Mouse (Mus musculus) midbrain, postnatal 0 days (tissue): ENCODE results near the gene Apoc2. TPM values are rescaled to one million over a fixed set of nuclear protein-coding genes. Genes with fewer than 3 reads are reported as not detected.

ENCODE experiments used
- ATAC-seq: fragments of 200-750 bp; cut with Nextera tagmentation; 2 replicates; pipeline ENCODE4 v1.8.0; 2017; ENCODE audit warnings: moderate number of reproducible peaks, mild to moderate bottlenecking, moderate TSS enrichment, moderate library complexity; ENCODE audit not compliant: low FRiP score
- DNase-seq: peaks from one replicate; pipeline ENCODE4 v3.0.0-alpha.2; 2015; ENCODE audit warnings: low spot score
- H3K27ac ChIP-seq: fragments of 300-500 bp; sonication (generic); 2 replicates; pipeline ENCODE4 v1.5.1; 2014; ENCODE audit warnings: low read depth, mild to moderate bottlenecking, low read length, mixed read lengths
- H3K27me3 ChIP-seq: fragments of 300-500 bp; sonication (generic); 2 replicates; pipeline ENCODE4 v1.6.1; 2014; ENCODE audit warnings: low read length, control low read depth, mixed read lengths; ENCODE audit not compliant: insufficient read depth
- H3K36me3 ChIP-seq: fragments of 300-500 bp; sonication (generic); 2 replicates; pipeline ENCODE4 v1.6.1; 2014; ENCODE audit warnings: low read length, control low read depth, mixed read lengths; ENCODE audit not compliant: insufficient read depth
- H3K4me1 ChIP-seq: fragments of 300-500 bp; sonication (generic); 2 replicates; pipeline ENCODE4 v1.6.1; 2014; ENCODE audit warnings: mild to moderate bottlenecking, control low read depth, antibody characterized with exemption, low read length, mixed read lengths; ENCODE audit not compliant: insufficient read depth
- H3K4me2 ChIP-seq: fragments of 300-500 bp; sonication (generic); 2 replicates; pipeline ENCODE4 v1.6.1; 2014; ENCODE audit warnings: low read depth, mild to moderate bottlenecking, low read length, mixed read lengths; ENCODE audit not compliant: poor library complexity, severe bottlenecking
- H3K4me3 ChIP-seq: fragments of 300-500 bp; sonication (generic); 2 replicates; pipeline ENCODE4 v1.5.1; 2014; ENCODE audit warnings: low read depth, mild to moderate bottlenecking, low read length, moderate library complexity
- H3K9ac ChIP-seq: fragments of 300-500 bp; sonication (generic); replicated peaks from 2 replicates; pipeline ENCODE4 v1.6.1; 2014; ENCODE audit warnings: mild to moderate bottlenecking, low read length, moderate library complexity, mixed read lengths; ENCODE audit not compliant: poor library complexity, severe bottlenecking
- H3K9me3 ChIP-seq: fragments of 300-500 bp; sonication (generic); 2 replicates; pipeline ENCODE4 v1.6.1; 2016; ENCODE audit warnings: low read length, control low read depth
- CTCF ChIP-seq: IDR thresholded peaks from 2 replicates; pipeline ENCODE4 v1.5.1; 2016; ENCODE audit warnings: antibody characterized with exemption, mild to moderate bottlenecking
- WGBS: fragments of 180-500 bp; shearing (Covaris S2); extraction: QIAGEN DNeasy Blood & Tissue Kit; methylation state at CpG from one replicate; pipeline ENCODE4 v1.1.7; 2014; 5-methylcytosine and 5-hydroxymethylcytosine counted together
- polyA plus RNA-seq: library from polyadenylated mRNA; unstranded; fragments of >200 nt; fragmentation: Nextera tagmentation; extraction: Ambion mirVana; gene quantifications from 2 replicates; pipeline ENCODE4 v1.2.1, GENCODE M21; 2015
- total RNA-seq: library from RNA; depleted of rRNA; stranded (reverse); fragments of >200 nt; gene quantifications from 2 replicates; pipeline ENCODE4 v1.2.3, GENCODE M21; 2014

Gene Apoc2
- total and polyA plus RNA-seq, 2 experiments from 2014 or later = 0.30 TPM; not detected in 1

DNA sequence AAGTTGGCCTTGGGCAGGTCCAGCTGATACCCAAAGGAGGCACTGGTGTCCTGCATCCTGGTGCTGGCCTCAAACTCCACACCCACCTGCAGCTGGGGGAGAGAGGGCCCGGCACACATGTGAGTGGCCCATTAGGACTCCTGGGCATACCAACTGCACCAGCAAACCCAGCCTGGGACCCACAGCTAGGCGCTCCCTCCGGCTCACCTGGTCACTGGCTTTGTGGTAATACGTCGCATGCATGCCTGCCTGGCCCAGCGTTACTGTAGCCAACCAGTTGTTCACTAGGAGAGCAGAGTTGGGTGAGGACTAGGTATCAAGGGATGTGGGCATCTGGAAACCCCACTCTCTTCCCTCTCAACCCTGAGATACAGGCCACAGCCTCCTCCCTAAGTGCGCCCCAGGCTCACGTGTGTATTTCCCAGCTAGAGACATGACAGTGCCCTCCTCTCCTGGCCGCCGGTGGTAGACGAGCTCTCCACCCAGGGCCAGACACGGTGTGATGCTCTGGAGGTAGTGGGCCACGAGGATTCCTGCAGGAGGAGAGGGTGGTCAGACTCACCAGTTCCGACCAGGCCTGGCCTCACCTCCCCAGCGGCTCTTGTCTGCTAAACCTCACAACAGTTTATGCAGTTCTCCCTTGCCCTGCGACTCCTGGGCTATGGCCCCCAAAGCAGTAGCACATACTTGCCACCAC, 25.3 kb upstream of the Apoc2 start:
- H3K27ac ChIP-seq = no peak overlapping the region
- no peaks in the 10 kb centered on the region for H3K27me3 ChIP-seq
- no peak for ATAC-seq
- DNase-seq = no peak
- 95% methylated on average over 16 of the region's 16 CpGs for WGBS
- 0 out of 2 replicates have a peak, but pooled peaks cover 6% of the 10 kb centered on the region for H3K4me1 ChIP-seq
- H3K4me3 ChIP-seq = no peak overlapping the region
- no peak overlapping the region for H3K4me2 ChIP-seq
- no peak for TF ChIP-seq CTCF
- H3K36me3 ChIP-seq = peaks cover 35% of the 10 kb centered on the region
- no peaks in the 10 kb centered on the region for H3K9me3 ChIP-seq
- H3K9ac ChIP-seq = no peak overlapping the region

DNA sequence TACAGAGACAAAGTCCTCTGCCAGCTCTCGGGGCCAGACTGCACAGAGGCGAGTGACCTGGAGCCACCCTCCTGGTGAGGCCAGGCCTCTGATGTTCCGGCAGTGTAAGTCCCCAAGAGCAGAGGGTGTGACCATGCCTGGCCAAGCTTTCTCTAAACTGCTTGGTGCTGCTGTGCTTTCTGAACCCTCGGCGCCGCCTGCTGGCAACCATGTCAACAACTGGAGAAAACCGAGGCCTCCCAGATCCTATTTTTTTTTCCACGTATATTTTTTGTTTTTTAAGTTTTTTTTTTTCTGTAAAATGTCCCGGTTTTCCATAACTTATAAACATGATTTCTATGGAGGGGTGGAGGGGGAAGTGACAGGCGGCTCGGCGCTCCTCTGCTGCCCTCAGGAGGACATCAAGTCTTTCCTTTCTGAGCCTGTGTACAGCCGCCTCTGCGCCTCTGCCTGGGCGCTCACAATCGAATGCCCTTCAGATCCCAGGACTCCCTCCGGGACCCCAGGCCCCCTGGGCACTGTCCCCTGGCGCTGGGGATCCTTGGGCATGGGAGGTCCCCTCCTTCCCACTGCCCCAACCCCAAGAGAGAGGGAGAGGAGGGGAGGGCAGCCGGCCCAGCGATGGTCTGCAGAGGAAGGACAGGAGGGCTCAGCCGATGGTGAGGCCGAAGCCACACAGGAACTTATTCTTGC, 23.5 kb upstream of the Apoc2 start:
- Histone ChIP-seq H3K27ac (peak overlapping the region; percentile 51), H3K36me3 (peaks cover 31% of the 10 kb centered on the region), H3K9me3 (no peaks in the 10 kb centered on the region), H3K4me3 (no peak overlapping the region), H3K4me2 (no peak overlapping the region), H3K9ac (no peak overlapping the region), H3K27me3 (no peaks in the 10 kb centered on the region), H3K4me1 (0 out of 2 replicates have a peak, but pooled peaks cover 6% of the 10 kb centered on the region)
- ATAC-seq (peak; percentile 55; the same call in 1 of the 2 replicates), DNase-seq (peak; percentile 80)
- WGBS = 29% methylated on average over 22 of the region's 22 CpGs
- peak; percentile 75 for TF ChIP-seq CTCF

DNA sequence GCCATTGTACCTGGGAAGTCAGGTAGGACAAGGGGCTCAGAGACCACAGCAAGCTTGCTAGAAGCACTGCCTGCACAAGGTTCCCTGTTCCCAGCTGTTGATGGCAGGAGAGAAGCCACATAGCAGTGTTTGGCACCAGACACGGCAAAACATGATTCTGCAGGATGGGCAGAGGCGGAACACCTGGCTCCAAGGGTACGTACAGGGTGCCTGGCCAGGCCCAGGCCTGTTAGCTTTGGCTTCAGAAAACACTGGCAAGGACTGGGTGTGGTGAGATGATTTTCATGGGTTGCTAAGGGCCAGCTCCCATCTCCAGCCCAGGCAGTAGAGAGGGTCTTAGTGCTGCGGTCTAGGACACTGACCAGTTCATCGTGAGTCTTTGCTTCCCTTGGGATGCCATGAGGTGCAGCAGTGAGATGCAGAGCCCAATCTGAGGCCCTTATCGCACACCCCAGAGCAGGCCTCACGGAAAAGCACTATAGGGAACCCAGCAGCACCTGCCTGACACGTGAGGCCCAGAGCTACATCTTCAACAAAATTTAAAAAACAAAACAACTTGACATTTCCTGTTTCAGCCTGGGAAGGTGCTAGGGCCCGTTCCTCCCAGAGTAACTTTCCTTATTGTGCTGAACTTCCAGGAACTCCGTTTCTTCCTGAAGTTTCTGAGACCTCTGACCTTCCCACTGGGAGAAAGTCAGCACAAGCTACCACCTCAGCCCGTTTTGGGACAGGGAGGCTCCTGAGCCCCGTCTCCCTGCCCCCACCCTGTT, 22.7 kb upstream of the Apoc2 start:
- Histone ChIP-seq H3K36me3 (peaks cover 30% of the 10 kb centered on the region), H3K9ac (no peak overlapping the region), H3K9me3 (no peaks in the 10 kb centered on the region), H3K4me2 (no peak overlapping the region), H3K4me1 (0 out of 2 replicates have a peak, but pooled peaks cover 6% of the 10 kb centered on the region), H3K27me3 (no peaks in the 10 kb centered on the region), H3K27ac (peak overlapping the region; percentile 26; the same call in 1 of the 2 replicates), H3K4me3 (no peak overlapping the region)
- no peak for ATAC-seq
- no peak for DNase-seq
- TF ChIP-seq CTCF = no peak
- 61% methylated on average over 12 of the region's 12 CpGs for WGBS

DNA sequence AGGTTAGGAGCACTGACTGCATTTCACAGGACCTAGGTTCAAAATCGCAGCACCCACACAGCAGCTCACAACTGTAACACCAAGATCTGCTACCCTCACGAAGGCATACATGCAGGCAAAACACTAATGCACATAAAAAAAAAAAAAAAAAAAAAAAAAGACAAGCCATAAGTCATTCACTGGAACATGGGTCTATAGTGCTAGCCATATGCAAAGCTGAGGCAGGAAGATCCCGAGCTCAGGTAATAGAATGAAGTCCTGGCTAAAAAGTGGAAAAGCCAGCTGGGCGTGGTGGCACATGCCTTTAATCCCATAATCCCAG, 22.0 kb upstream of the Apoc2 start:
- no peak for DNase-seq
- Histone ChIP-seq H3K4me3 (no peak overlapping the region), H3K27me3 (no peaks in the 10 kb centered on the region), H3K36me3 (peaks cover 30% of the 10 kb centered on the region), H3K4me2 (no peak overlapping the region), H3K9ac (no peak overlapping the region), H3K4me1 (0 out of 2 replicates have a peak, but pooled peaks cover 6% of the 10 kb centered on the region), H3K27ac (no peak overlapping the region), H3K9me3 (no peaks in the 10 kb centered on the region)
- ATAC-seq = no peak
- WGBS = 82% methylated on average over 4 of the region's 4 CpGs
- no peak for TF ChIP-seq CTCF

DNA sequence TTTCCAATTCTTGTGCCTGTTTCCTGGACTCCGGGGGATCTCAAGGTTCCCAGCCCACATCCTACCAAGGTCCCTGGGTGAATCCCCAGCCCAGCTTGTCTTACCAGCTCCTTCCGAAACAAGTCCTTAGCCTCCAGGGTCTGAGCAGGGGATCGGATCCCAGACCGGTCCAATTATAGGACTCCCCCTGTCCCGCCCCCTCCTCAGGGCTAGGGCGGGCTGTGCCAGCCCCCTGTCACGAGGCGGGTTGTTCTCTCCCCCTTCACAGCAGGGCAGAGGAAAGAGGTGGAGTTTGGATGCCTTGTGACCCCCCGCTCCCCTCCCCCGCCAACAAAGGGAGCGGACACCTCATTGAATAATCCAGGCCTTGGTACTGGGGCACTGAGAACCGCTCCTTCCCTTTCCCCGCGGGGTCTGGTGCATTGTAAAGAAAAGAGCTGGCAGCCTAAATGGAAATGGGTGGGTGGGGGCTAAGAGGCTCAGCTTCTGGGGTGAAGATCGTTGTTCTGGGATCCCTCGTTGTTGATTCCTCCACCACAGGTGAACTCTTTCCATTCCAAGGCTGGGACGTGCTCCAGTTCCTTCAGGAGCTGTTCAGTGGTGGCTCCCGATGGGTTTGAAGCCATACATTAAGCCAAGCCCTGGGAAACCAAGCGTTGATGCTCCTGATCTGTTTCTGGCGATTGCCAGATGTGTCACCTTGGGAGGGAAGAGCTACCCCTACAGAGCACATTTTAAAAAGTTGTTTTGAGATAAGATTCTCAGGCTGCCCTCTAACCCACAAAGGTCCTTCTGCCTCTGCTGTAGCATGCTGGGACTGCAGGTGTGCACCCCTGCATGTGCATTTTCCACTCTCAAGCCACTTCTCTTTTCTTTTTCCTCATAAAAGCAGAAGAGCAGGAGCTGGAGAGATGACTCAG, 21.4 kb upstream of the Apoc2 start, which contains the start of gene Apoe:
Gene Apoe (minus strand): TSS at position 282 of the 920 bp plus-strand sequence.
- Histone ChIP-seq H3K27me3 (no peaks in the 10 kb centered on the region), H3K4me1 (0 out of 2 replicates have a peak, but pooled peaks cover 6% of the 10 kb centered on the region), H3K4me2 (peak within 1 kb of the TSS; percentile 52), H3K27ac (peak within 1 kb of the TSS; percentile 67), H3K36me3 (peaks cover 26% of the 10 kb centered on the region), H3K9ac (peak within 1 kb of the TSS; percentile 64), H3K4me3 (peak within 1 kb of the TSS; percentile 34), H3K9me3 (no peaks in the 10 kb centered on the region)
- no peak; the same call in 1 of the 2 replicates for TF ChIP-seq CTCF
- WGBS = 3% methylated on average over 20 of the region's 20 CpGs
- DNase-seq (peak; percentile 82), ATAC-seq (peak; percentile 69)
